Mouse (Mus musculus) MEL (cell line): ENCODE measurements around the gene Lsmem1.

ENCODE experiments used
- CHD1 ChIP-seq: IDR thresholded peaks from 2 replicates; pipeline ENCODE4 v1.6.1; 2012; ENCODE audit warnings: low read depth, mild to moderate bottlenecking, inconsistent platforms, low read length, improper control_type of control experiment
- CTCF ChIP-seq, 3 experiments: IDR thresholded peaks in 2 of 3; conservative IDR thresholded peaks in 1 of 3; 2 replicates each; pipeline ENCODE4 v1.5.1; 2011 to 2012; ENCODE audit warnings: low read length in 3 of 3, low read depth in 2 of 3, mild to moderate bottlenecking in 2 of 3, improper control_type of control experiment in 1 of 3, inconsistent platforms in 1 of 3, mixed read lengths in 1 of 3, moderate library complexity in 1 of 3; ENCODE audit not compliant: control insufficient read depth in 1 of 3, insufficient read depth in 1 of 3, poor library complexity in 1 of 3, severe bottlenecking in 1 of 3
- EP300 ChIP-seq, 2 experiments: IDR thresholded peaks; 2 replicates each; pipeline ENCODE4 v1.6.1; 2011; ENCODE audit warnings: improper control_type of control experiment in 2 of 2, low read length in 2 of 2, low read depth in 1 of 2, mild to moderate bottlenecking in 1 of 2
- MYB ChIP-seq: IDR thresholded peaks from 2 replicates; pipeline ENCODE4 v1.6.1; 2011; ENCODE audit warnings: mild to moderate bottlenecking, low read depth, low read length, improper control_type of control experiment
- NELFE ChIP-seq: IDR thresholded peaks from 2 replicates; pipeline ENCODE4 v1.6.1; 2011; ENCODE audit warnings: low read depth, low read length, improper control_type of control experiment
- POLR2A ChIP-seq, 2 experiments: IDR thresholded peaks; 2 replicates each; pipeline ENCODE4 v1.6.1; 2011 to 2012; ENCODE audit warnings: low read length in 2 of 2, mild to moderate bottlenecking in 2 of 2, control low read depth in 1 of 2, improper control_type of control experiment in 1 of 2, low read depth in 1 of 2, moderate library complexity in 1 of 2; ENCODE audit not compliant: control insufficient read depth in 1 of 2, insufficient read depth in 1 of 2, poor library complexity in 1 of 2
- TAL1 ChIP-seq: IDR thresholded peaks from 2 replicates; pipeline ENCODE4 v1.6.1; 2012; ENCODE audit warnings: mild to moderate bottlenecking, inconsistent platforms, low read length, moderate library complexity, mixed read lengths
- ZKSCAN1 ChIP-seq: IDR thresholded peaks from 2 replicates; pipeline ENCODE4 v1.6.1; 2012; ENCODE audit warnings: low read depth, mild to moderate bottlenecking, inconsistent platforms, low read length, improper control_type of control experiment, moderate library complexity

- TF ChIP-seq MYB (no peak), NELFE (peak; percentile 100), TAL1 (no peak), POLR2A (IDR thresholded peaks at IDR 0.05; ENCODE audit: control insufficient read depth in 1 of 2, insufficient read depth in 1 of 2, low read depth in 1 of 2, low read length in 2 of 2, poor library complexity in 1 of 2) (peak; percentile 97 to 100), CTCF (IDR thresholded peaks at IDR 0.05 in 2 of 3, conservative IDR thresholded peaks at IDR 0.05 in 1 of 3; ENCODE audit: control insufficient read depth in 1 of 3, insufficient read depth in 1 of 3, low read depth in 2 of 3, low read length in 3 of 3, poor library complexity in 1 of 3, severe bottlenecking in 1 of 3) (no peak), ZKSCAN1 (no peak), CHD1 (no peak), EP300 (IDR thresholded peaks at IDR 0.05; ENCODE audit: low read depth in 1 of 2, low read length in 2 of 2) (no peak)
Measured at GRCm38 (mm10) chr12:40223082-40223619, 23.9 kb upstream of the Lsmem1 start.
